Comparison of ENCODE assay signal across 17 mouse cellular contexts in genomic region chr9:42798280-42798679, GRCm38 (mm10).
"Had no signal": no experiment of that assay in that cellular context is flagged by ENCODE, and none has a peak within 500 bp of the region (broad histone marks: within the 10 kb centered on the region; RNA-seq: fewer than 3 reads in every experiment).

No protein-coding gene starts in this region.

- H3K27ac ChIP-seq: midbrain, embryonic 10.5 days; midbrain, embryonic 12.5 days; neural tube, embryonic 13.5 days; neural tube, embryonic 15.5 days; stomach, embryonic 15.5 days had no signal

- H3K4me2 ChIP-seq: lung, embryonic 14.5 days; midbrain, embryonic 12.5 days; neural tube, embryonic 13.5 days; neural tube, embryonic 15.5 days; stomach, embryonic 15.5 days had no signal

- H3K9me3 ChIP-seq: midbrain, embryonic 10.5 days; midbrain, embryonic 12.5 days; neural tube, embryonic 13.5 days; neural tube, embryonic 15.5 days; stomach, embryonic 15.5 days had no signal

- H3K4me3 ChIP-seq: midbrain, embryonic 10.5 days; midbrain, embryonic 12.5 days; myocyte; neural tube, embryonic 13.5 days; neural tube, embryonic 15.5 days; stomach, embryonic 15.5 days had no signal

- H3K27me3 ChIP-seq: midbrain, embryonic 12.5 days; neural tube, embryonic 15.5 days; stomach, embryonic 15.5 days had no signal

- H3K4me1 ChIP-seq: midbrain, embryonic 10.5 days had no signal

- DNase-seq: lung, adult 18-20 months; lung, embryonic 14.5 days; lung, postnatal 10 days; lung, postnatal 4 days; midbrain, embryonic 14.5 days; retina, postnatal 1 day; right cerebral cortex, postnatal 25 days; thymus, adult 18-20 months; thymus, postnatal 14 days; thymus, postnatal 36 days had no signal

- H3K36me3 ChIP-seq: midbrain, embryonic 10.5 days; midbrain, embryonic 12.5 days; neural tube, embryonic 13.5 days; neural tube, embryonic 15.5 days; stomach, embryonic 15.5 days had no signal

- ATAC-seq: midbrain, embryonic 16.5 days had no signal

- H3K9ac ChIP-seq: lung, embryonic 14.5 days; midbrain, embryonic 12.5 days; neural tube, embryonic 13.5 days; neural tube, embryonic 15.5 days; stomach, embryonic 15.5 days had no signal
